Mouse (Mus musculus) intestine, postnatal 0 days (tissue): ENCODE results near the gene Myo16. TPM values are rescaled to one million over a fixed set of nuclear protein-coding genes. Genes with fewer than 3 reads are reported as not detected.

Experiments used
- ATAC-seq: fragments of 200-750 bp; cut with Nextera tagmentation; 2 replicates; pipeline ENCODE4 v1.8.0; 2017; ENCODE audit warnings: mild to moderate bottlenecking, moderate TSS enrichment, moderate library complexity
- H3K27ac ChIP-seq: fragments of 300-500 bp; sonication (generic); 2 replicates; pipeline ENCODE4 v1.5.1; 2014; ENCODE audit warnings: mild to moderate bottlenecking, low read depth, low read length, moderate library complexity
- H3K27me3 ChIP-seq: fragments of 300-500 bp; sonication (generic); replicated peaks from 2 replicates; pipeline ENCODE4 v1.6.1; 2014; ENCODE audit warnings: low read length, mixed read lengths; ENCODE audit not compliant: control insufficient read depth, insufficient read depth
- H3K36me3 ChIP-seq: fragments of 300-500 bp; sonication (generic); 2 replicates; pipeline ENCODE4 v1.6.1; 2014; ENCODE audit warnings: mild to moderate bottlenecking, moderate library complexity; ENCODE audit not compliant: control insufficient read depth, insufficient read depth
- H3K4me1 ChIP-seq: fragments of 300-500 bp; sonication (generic); replicated peaks from 2 replicates; pipeline ENCODE4 v1.6.1; 2014; ENCODE audit warnings: antibody characterized with exemption, low read length, mixed read lengths; ENCODE audit not compliant: control insufficient read depth, insufficient read depth
- H3K4me2 ChIP-seq: fragments of 300-500 bp; sonication (generic); replicated peaks from 2 replicates; pipeline ENCODE4 v1.6.1; 2014; ENCODE audit warnings: low read depth, mild to moderate bottlenecking, moderate library complexity
- H3K4me3 ChIP-seq: fragments of 300-500 bp; sonication (generic); 2 replicates; pipeline ENCODE4 v1.5.1; 2014; ENCODE audit warnings: low read depth, low read length
- H3K9ac ChIP-seq: fragments of 300-500 bp; sonication (generic); 2 replicates; pipeline ENCODE4 v1.6.1; 2014; ENCODE audit warnings: mild to moderate bottlenecking, low read depth, low read length
- H3K9me3 ChIP-seq: fragments of 300-500 bp; sonication (generic); 2 replicates; pipeline ENCODE4 v1.6.1; 2016; ENCODE audit warnings: mixed run types; ENCODE audit not compliant: control insufficient read depth
- CTCF ChIP-seq: sonication (generic); IDR thresholded peaks from 2 replicates; pipeline ENCODE4 v1.5.1; 2016; ENCODE audit warnings: low read depth, mild to moderate bottlenecking, control low read depth, antibody characterized with exemption, moderate library complexity
- WGBS: fragments of 180-500 bp; shearing (Covaris S2); extraction: QIAGEN DNeasy Blood & Tissue Kit; methylation state at CpG from one replicate; pipeline ENCODE4 v1.1.7; 2014; 5-methylcytosine and 5-hydroxymethylcytosine counted together
- polyA plus RNA-seq: library from polyadenylated mRNA; unstranded; fragments of >200 nt; fragmentation: Nextera tagmentation; extraction: Ambion mirVana; gene quantifications from 2 replicates; pipeline ENCODE4 v1.2.1, GENCODE M21; 2015

Myo16 gene
- polyA plus RNA-seq, 1 experiment from 2014 or later = not detected

GRCm38 (mm10) chr8:10677840-10678410, 524.2 kb downstream of the Myo16 start:
- H3K4me2 ChIP-seq = no peak overlapping the region
- no peak overlapping the region for H3K9ac ChIP-seq
- no peaks in the 10 kb centered on the region for H3K4me1 ChIP-seq
- H3K27me3 ChIP-seq = no peaks in the 10 kb centered on the region
- no peak for ATAC-seq
- no peaks in the 10 kb centered on the region for H3K9me3 ChIP-seq
- no peak overlapping the region for H3K27ac ChIP-seq
- no peak for TF ChIP-seq CTCF
- 78% methylated on average over 9 of the region's 9 CpGs for WGBS
- no peak overlapping the region for H3K4me3 ChIP-seq
- no peaks in the 10 kb centered on the region for H3K36me3 ChIP-seq

- no peak overlapping the region for H3K27ac ChIP-seq
- no peaks in the 10 kb centered on the region for H3K9me3 ChIP-seq
- no peaks in the 10 kb centered on the region for H3K27me3 ChIP-seq
- no peak for ATAC-seq
- H3K36me3 ChIP-seq = no peaks in the 10 kb centered on the region
- no peak overlapping the region for H3K4me3 ChIP-seq
- TF ChIP-seq CTCF = no peak
- no peak overlapping the region for H3K4me2 ChIP-seq
- H3K9ac ChIP-seq = no peak overlapping the region
- no peaks in the 10 kb centered on the region for H3K4me1 ChIP-seq
- 73% methylated on average over 7 of the region's 7 CpGs for WGBS
Measured at GRCm38 (mm10) chr8:10681926-10682325, 528.2 kb downstream of the Myo16 start.

GRCm38 (mm10) chr8:10683088-10683487, 529.4 kb downstream of the Myo16 start:
- H3K4me1 ChIP-seq = no peaks in the 10 kb centered on the region
- H3K27ac ChIP-seq = no peak overlapping the region
- 68% methylated on average over 8 of the region's 8 CpGs for WGBS

More at GRCm38 (mm10) chr8:10683088-10683487, 529.4 kb downstream of the Myo16 start:
- H3K9me3 ChIP-seq = no peaks in the 10 kb centered on the region
- H3K36me3 ChIP-seq = no peaks in the 10 kb centered on the region
- H3K9ac ChIP-seq = no peak overlapping the region
- H3K4me3 ChIP-seq = no peak overlapping the region
- H3K27me3 ChIP-seq = no peaks in the 10 kb centered on the region
- no peak for ATAC-seq
- TF ChIP-seq CTCF = no peak
- H3K4me2 ChIP-seq = no peak overlapping the region

Other genes with a start within 250 kb of the Myo16 start
- gene Lig4, start 176.2 kb upstream of the Myo16 start, polyA plus RNA-seq = 3.0 and 3.5 TPM in 2 replicates
- gene Abhd13, start 176.2 kb upstream of the Myo16 start, polyA plus RNA-seq = 14.6 and 14.8 TPM in 2 replicates
- gene Tnfsf13b, start 147.4 kb upstream of the Myo16 start, polyA plus RNA-seq = 2.0 and 2.7 TPM in 2 replicates